In genomic region chr1:105662820-105663170, GRCm38 (mm10) we compare ENCODE assay signal across 8 mouse cellular contexts. TPM values are rescaled to one million over a fixed set of nuclear protein-coding genes. Genes with fewer than 3 reads are reported as not detected.
DNase-seq lines count a peak whose midpoint lies in the region; ATAC-seq lines count a peak whose summit lies in the region.

No protein-coding gene starts in this region.

- peak; percentile 0; the same call in 1 of the 2 replicates for ATAC-seq in kidney, embryonic 16.5 days (ENCODE audit: low FRiP score, low TSS enrichment)
- ATAC-seq in hindbrain, embryonic 15.5 days (ENCODE audit: low FRiP score, low read depth) = no peak
- ATAC-seq in midbrain, embryonic 16.5 days = no peak
- ATAC-seq in frontal cortex, adult (ENCODE audit: low TSS enrichment) = no peak

- DNase-seq in kidney, postnatal 36 days = no peak
- DNase-seq in left cerebral cortex, postnatal 14 days (ENCODE audit: low spot score in 2 of 2) = no peak
- DNase-seq in left cerebral cortex, adult 18-20 months (ENCODE audit: low spot score in 2 of 2) = no peak

- H3K36me3 ChIP-seq in kidney, embryonic 16.5 days (ENCODE audit: insufficient read depth, low read length) = no peaks in the 10 kb centered on the region
- H3K36me3 ChIP-seq in hindbrain, embryonic 15.5 days = no peaks in the 10 kb centered on the region
- H3K36me3 ChIP-seq in midbrain, embryonic 16.5 days (ENCODE audit: control insufficient read depth, insufficient read depth, low read length) = peaks cover 3% of the 10 kb centered on the region

- no peaks in the 10 kb centered on the region for H3K27me3 ChIP-seq in kidney, embryonic 16.5 days (ENCODE audit: insufficient read depth, low read length)
- H3K27me3 ChIP-seq in hindbrain, embryonic 15.5 days = no peaks in the 10 kb centered on the region
- H3K27me3 ChIP-seq in midbrain, embryonic 16.5 days (ENCODE audit: control insufficient read depth, insufficient read depth, low read depth, low read length) = no peaks in the 10 kb centered on the region

- H3K4me1 ChIP-seq in kidney, embryonic 16.5 days (ENCODE audit: insufficient read depth, low read length) = peaks cover 17% of the 10 kb centered on the region
- no peaks in the 10 kb centered on the region; the same call in 1 of the 2 replicates for H3K4me1 ChIP-seq in brown adipose tissue, adult 24 weeks (ENCODE audit: control insufficient read depth, insufficient read depth, insufficient read length, low read length)
- peaks cover 41% of the 10 kb centered on the region for H3K4me1 ChIP-seq in hindbrain, embryonic 15.5 days (replicated peaks)
- H3K4me1 ChIP-seq in midbrain, embryonic 16.5 days (ENCODE audit: control insufficient read depth, insufficient read depth, low read length) = peaks cover 24% of the 10 kb centered on the region

- H3K4me3 ChIP-seq in kidney, embryonic 16.5 days (ENCODE audit: low read length) = peak overlapping the region; percentile 91
- peak overlapping the region; percentile 83 for H3K4me3 ChIP-seq in brown adipose tissue, adult 24 weeks (ENCODE audit: insufficient read depth, low read depth, low read length)
- peak overlapping the region; percentile 98 for H3K4me3 ChIP-seq in hindbrain, embryonic 15.5 days
- peak overlapping the region; percentile 98 for H3K4me3 ChIP-seq in midbrain, embryonic 16.5 days (ENCODE audit: low read depth, low read length)

- no peaks in the 10 kb centered on the region for H3K9me3 ChIP-seq in kidney, embryonic 16.5 days (ENCODE audit: low read length)
- H3K9me3 ChIP-seq in hindbrain, embryonic 15.5 days = no peaks in the 10 kb centered on the region
- no peaks in the 10 kb centered on the region for H3K9me3 ChIP-seq in midbrain, embryonic 16.5 days (replicated peaks; ENCODE audit: control insufficient read depth, low read length, poor library complexity, severe bottlenecking)

- 7% methylated on average over 6 of the region's 6 CpGs for WGBS in kidney, embryonic 16.5 days
- WGBS in hindbrain, embryonic 15.5 days = 9% methylated on average over 6 of the region's 6 CpGs
- 9% methylated on average over 6 of the region's 6 CpGs for WGBS in midbrain, embryonic 16.5 days

- peak overlapping the region; percentile 77 for H3K4me2 ChIP-seq in kidney, embryonic 16.5 days (replicated peaks; ENCODE audit: low read depth, low read length)
- peak overlapping the region; percentile 90 for H3K4me2 ChIP-seq in hindbrain, embryonic 15.5 days
- peak overlapping the region; percentile 78 for H3K4me2 ChIP-seq in midbrain, embryonic 16.5 days (ENCODE audit: low read length)

- H3K27ac ChIP-seq in kidney, embryonic 16.5 days (ENCODE audit: low read length) = peak overlapping the region; percentile 85
- 0 out of 2 replicates have a peak overlapping the region, but pooled peaks have one; percentile 10 for H3K27ac ChIP-seq in brown adipose tissue, adult 24 weeks (replicated peaks; ENCODE audit: low read depth, low read length)
- peak overlapping the region; percentile 90; the same call in 1 of the 2 replicates for H3K27ac ChIP-seq in hindbrain, embryonic 15.5 days (replicated peaks)
- H3K27ac ChIP-seq in midbrain, embryonic 16.5 days (ENCODE audit: low read length) = no peak overlapping the region; the same call in 1 of the 2 replicates

- peak overlapping the region; percentile 81 for H3K9ac ChIP-seq in kidney, embryonic 16.5 days (replicated peaks; ENCODE audit: low read length)
- peak overlapping the region; percentile 57 for H3K9ac ChIP-seq in hindbrain, embryonic 15.5 days
- peak overlapping the region; percentile 69 for H3K9ac ChIP-seq in midbrain, embryonic 16.5 days (ENCODE audit: low read depth, low read length)

- intact Hi-C loops in left cerebral cortex, postnatal 14 days (cut with DNase I) = loop anchor here (5.0 kb wide), 2 partner anchors 50 to 330 kb away; partner anchors contain the start of gene Zcchc2

RNA-seq across cellular contexts. Expression of gene Pign, which starts 0.7 kb away (rescaled TPM):
- 14.1 and 16.5 TPM in 2 replicates for polyA plus RNA-seq in kidney, embryonic 16.5 days (2015; fragmentation: Nextera tagmentation; extraction: Ambion mirVana)
- 4.3 and 5.6 TPM in 2 replicates for polyA plus RNA-seq in brown adipose tissue, adult 24 weeks (2012; ENCODE audit: insufficient read depth, insufficient read length, missing spikeins)
- 7.5 and 10.4 TPM in 2 replicates for polyA plus RNA-seq in hindbrain, embryonic 15.5 days (2015; fragmentation: Nextera tagmentation; extraction: Ambion mirVana)
- 8.1 and 10.0 TPM in 2 replicates for polyA plus RNA-seq in midbrain, embryonic 16.5 days (2015; fragmentation: Nextera tagmentation; extraction: Ambion mirVana)
- 10 to 100 TPM; 14.0 to 15.6 TPM for total RNA-seq in left cerebral cortex, postnatal 14 days (2021)
- 10 to 100 TPM; 15.2 to 16.0 TPM for total RNA-seq in left cerebral cortex, adult 18-20 months (2021)

RNA-seq across cellular contexts. Expression of gene Relch, which starts 0.9 kb away (rescaled TPM):
- polyA plus RNA-seq in kidney, embryonic 16.5 days (2015; fragmentation: Nextera tagmentation; extraction: Ambion mirVana) = 22.1 and 25.8 TPM in 2 replicates
- 6.2 and 7.9 TPM in 2 replicates for polyA plus RNA-seq in brown adipose tissue, adult 24 weeks (2012; ENCODE audit: insufficient read depth, insufficient read length, missing spikeins)
- 42.1 and 44.1 TPM in 2 replicates for polyA plus RNA-seq in hindbrain, embryonic 15.5 days (2015; fragmentation: Nextera tagmentation; extraction: Ambion mirVana)
- polyA plus RNA-seq in midbrain, embryonic 16.5 days (2015; fragmentation: Nextera tagmentation; extraction: Ambion mirVana) = 45.0 and 50.2 TPM in 2 replicates
- total RNA-seq in left cerebral cortex, postnatal 14 days (2021) = 100 to 1,000 TPM; 102 to 103 TPM
- total RNA-seq in left cerebral cortex, adult 18-20 months (2021) = 10 to 100 TPM; 93.7 to 96.1 TPM
